In the genomic region with DNA sequence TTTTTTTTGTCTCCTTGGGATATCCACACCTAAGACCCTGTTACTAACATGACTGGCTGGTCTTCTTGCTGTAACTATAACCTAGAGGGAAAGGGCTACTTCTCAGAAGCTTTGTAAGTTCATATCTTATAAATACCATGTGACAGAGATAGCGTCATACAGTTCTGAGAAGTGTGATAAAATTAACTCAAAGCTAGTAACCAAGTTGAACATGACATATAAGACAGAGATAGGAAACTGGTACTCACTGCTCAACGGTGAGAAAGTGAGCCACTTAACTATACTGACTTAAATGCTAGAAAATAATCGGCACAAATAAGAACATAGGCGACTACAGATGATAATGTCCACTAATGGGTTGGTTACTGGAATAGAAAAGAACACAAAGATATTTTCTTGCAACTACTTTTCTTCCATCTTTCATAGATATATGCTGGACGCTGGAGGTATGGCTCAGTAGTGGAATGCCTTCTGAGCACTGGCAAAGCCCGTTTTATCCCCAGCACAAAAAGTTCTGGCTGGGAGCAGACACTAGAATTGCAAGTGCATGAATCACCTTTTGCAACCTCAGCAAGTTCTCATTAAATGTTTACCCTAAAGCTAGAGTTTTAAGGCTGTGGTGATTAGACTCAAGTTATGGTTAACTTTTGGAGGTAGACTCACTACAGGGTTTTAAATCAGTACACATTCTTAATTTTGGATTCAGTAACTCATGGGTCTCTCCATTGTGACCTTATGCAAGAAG, we compare ENCODE assay signal across 9 mouse cellular contexts. TPM values are rescaled to one million over a fixed set of nuclear protein-coding genes. Genes with fewer than 3 reads are reported as not detected.
DNase-seq lines count a peak whose midpoint lies in the region; ATAC-seq and TF ChIP-seq lines count a peak whose summit lies in the region.
"Had no signal": no experiment of that assay in that cellular context is flagged by ENCODE, and none has a peak within 500 bp of the region (broad histone marks: within the 10 kb centered on the region; RNA-seq: fewer than 3 reads in every experiment).

No protein-coding gene starts in this region.

- H3ac ChIP-seq in myocyte (ENCODE audit: control insufficient read depth, insufficient read length) = no peak overlapping the region

- ATAC-seq in kidney, embryonic 16.5 days (ENCODE audit: low FRiP score, low TSS enrichment) = no peak
- ATAC-seq in intestine, embryonic 15.5 days = no peak

- H3K36me3 ChIP-seq in kidney, embryonic 16.5 days (ENCODE audit: insufficient read depth, low read length) = peaks cover 26% of the 10 kb centered on the region
- H3K36me3 ChIP-seq in intestine, embryonic 15.5 days = peaks cover 7% of the 10 kb centered on the region; the same call in 1 of the 2 replicates
- peaks cover 29% of the 10 kb centered on the region for H3K36me3 ChIP-seq in myocyte (ENCODE audit: control insufficient read depth, insufficient read depth)

- WGBS in kidney, embryonic 16.5 days = 87% methylated on average over 6 of the region's 6 CpGs
- 79% methylated on average over 6 of the region's 6 CpGs for WGBS in intestine, embryonic 15.5 days

- peak overlapping the region; percentile 77 for H3K4me2 ChIP-seq in kidney, embryonic 16.5 days (replicated peaks; ENCODE audit: low read depth, low read length)
- peak overlapping the region; percentile 77; the same call in 1 of the 2 replicates for H3K4me2 ChIP-seq in intestine, embryonic 15.5 days (replicated peaks)
- peak overlapping the region; percentile 95 for H3K4me2 ChIP-seq in myocyte (ENCODE audit: low read depth)

- DNase-seq in kidney, adult 9 months = no peak
- peak; percentile 62 for DNase-seq in c-Kit-positive CD71-positive TER-119-positive erythroid progenitor cells, embryonic 14.5 days (ENCODE audit: low spot score)
- DNase-seq in frontal cortex, postnatal 36 days (ENCODE audit: low spot score in 2 of 2) = no peak
- DNase-seq in spleen, postnatal 36 days (ENCODE audit: low spot score in 2 of 2) = no peak
- DNase-seq in embryo, embryonic 10.5 days (ENCODE audit: low spot score) = no peak
- DNase-seq: thymus, adult 2 months had no signal

- H3K4me3 ChIP-seq in kidney, embryonic 16.5 days (ENCODE audit: low read length) = peak overlapping the region; percentile 99; the same call in 1 of the 2 replicates
- 0 out of 2 replicates have a peak overlapping the region, but pooled peaks have one; percentile 99 for H3K4me3 ChIP-seq in intestine, embryonic 15.5 days (replicated peaks)
- H3K4me3 ChIP-seq in myocyte = peak overlapping the region; percentile 65

- no peaks in the 10 kb centered on the region for H3K9me3 ChIP-seq in kidney, embryonic 16.5 days (ENCODE audit: low read length)
- no peaks in the 10 kb centered on the region for H3K9me3 ChIP-seq in intestine, embryonic 15.5 days

- no peaks in the 10 kb centered on the region for H3K27me3 ChIP-seq in kidney, embryonic 16.5 days (ENCODE audit: insufficient read depth, low read length)
- H3K27me3 ChIP-seq in intestine, embryonic 15.5 days (replicated peaks) = no peaks in the 10 kb centered on the region
- H3K27me3 ChIP-seq in myocyte (ENCODE audit: control insufficient read depth, insufficient read depth, insufficient read length) = no peaks in the 10 kb centered on the region

- no peak overlapping the region for H3K27ac ChIP-seq in kidney, embryonic 16.5 days (ENCODE audit: low read length)
- H3K27ac ChIP-seq in intestine, embryonic 15.5 days = no peak overlapping the region

- peaks cover 24% of the 10 kb centered on the region for H3K79me2 ChIP-seq in myocyte (ENCODE audit: control insufficient read depth, insufficient read depth)

- no peak overlapping the region for H3K9ac ChIP-seq in kidney, embryonic 16.5 days (replicated peaks; ENCODE audit: low read length)
- H3K9ac ChIP-seq in intestine, embryonic 15.5 days = no peak overlapping the region

- no peak for TF ChIP-seq POLR2A in myocyte (IDR thresholded peaks at IDR 0.05; ENCODE audit: insufficient read length, low read depth)

- peaks cover 16% of the 10 kb centered on the region for H3K4me1 ChIP-seq in kidney, embryonic 16.5 days (ENCODE audit: insufficient read depth, low read length)
- H3K4me1 ChIP-seq in intestine, embryonic 15.5 days (replicated peaks) = peaks cover 13% of the 10 kb centered on the region

TF ChIP-seq in myocyte, 11 proteins besides CTCF, POLR2A, EP300 and RAD21:
- TF ChIP-seq E2F4 (IDR thresholded peaks at IDR 0.05; ENCODE audit: insufficient read depth) (no peak), TCF12 (IDR thresholded peaks at IDR 0.05; ENCODE audit: insufficient read depth, poor library complexity, severe bottlenecking) (no peak), MYOG (IDR thresholded peaks at IDR 0.05; ENCODE audit: control insufficient read depth in 1 of 3, insufficient read depth in 1 of 3, insufficient read length in 2 of 3, low read depth in 2 of 3) (no peak), USF1 (IDR thresholded peaks at IDR 0.05; ENCODE audit: low read depth) (no peak), CEBPB (IDR thresholded peaks at IDR 0.05; ENCODE audit: insufficient read depth, poor library complexity, severe bottlenecking) (no peak), TCF3 (IDR thresholded peaks at IDR 0.05; ENCODE audit: insufficient read length, low read depth) (no peak), MYOD1 (IDR thresholded peaks at IDR 0.05; ENCODE audit: control insufficient read depth in 1 of 3, insufficient read length in 2 of 3, low read depth in 2 of 3) (no peak), POLR2AphosphoS2 (IDR thresholded peaks at IDR 0.05; ENCODE audit: insufficient read length, low read depth) (no peak), SRF (IDR thresholded peaks at IDR 0.05; ENCODE audit: control insufficient read depth, insufficient read length, low read depth) (no peak), REST (IDR thresholded peaks at IDR 0.05; ENCODE audit: insufficient read depth, insufficient read length) (no peak), MAX (IDR thresholded peaks at IDR 0.05; ENCODE audit: low read depth) (no peak)

RNA-seq across cellular contexts. Expression of gene Nek9, which starts 1.4 kb away (rescaled TPM):
- polyA plus RNA-seq in kidney, embryonic 16.5 days (2015; fragmentation: Nextera tagmentation; extraction: Ambion mirVana) = 20.7 and 23.9 TPM in 2 replicates
- polyA plus RNA-seq in intestine, embryonic 15.5 days (2015; fragmentation: Nextera tagmentation; extraction: Ambion mirVana) = 16.2 and 16.7 TPM in 2 replicates
- polyA plus RNA-seq in myocyte (2012; fragmentation: generic; extraction: Trizol) = 40.4 TPM

RNA-seq across cellular contexts. Expression of gene Tmed10, which starts 36.9 kb away (rescaled TPM):
- polyA plus RNA-seq in kidney, embryonic 16.5 days (2015; fragmentation: Nextera tagmentation; extraction: Ambion mirVana) = 347 and 350 TPM in 2 replicates
- polyA plus RNA-seq in intestine, embryonic 15.5 days (2015; fragmentation: Nextera tagmentation; extraction: Ambion mirVana) = 343 and 345 TPM in 2 replicates
- 193 TPM for polyA plus RNA-seq in myocyte (2012; fragmentation: generic; extraction: Trizol)

RNA-seq across cellular contexts. Expression of gene Zc2hc1c, which starts 49.3 kb away (rescaled TPM):
- 4.1 and 4.4 TPM in 2 replicates for polyA plus RNA-seq in kidney, embryonic 16.5 days (2015; fragmentation: Nextera tagmentation; extraction: Ambion mirVana)
- polyA plus RNA-seq in intestine, embryonic 15.5 days (2015; fragmentation: Nextera tagmentation; extraction: Ambion mirVana) = 1.7 TPM in 2 replicates
- polyA plus RNA-seq in myocyte (2012; fragmentation: generic; extraction: Trizol) = 1.7 TPM

RNA-seq across cellular contexts. Expression of gene Acyp1, which starts 49.5 kb away (rescaled TPM):
- polyA plus RNA-seq in kidney, embryonic 16.5 days (2015; fragmentation: Nextera tagmentation; extraction: Ambion mirVana) = 57.4 and 57.5 TPM in 2 replicates
- 47.6 and 58.2 TPM in 2 replicates for polyA plus RNA-seq in intestine, embryonic 15.5 days (2015; fragmentation: Nextera tagmentation; extraction: Ambion mirVana)
- 22.0 TPM for polyA plus RNA-seq in myocyte (2012; fragmentation: generic; extraction: Trizol)
